Mouse (Mus musculus) thymus, adult 2 months (tissue): ENCODE results near the gene Terb1.

Experiments used
- CTCF ChIP-seq: fragments of 200-500 bp; IDR thresholded peaks from 2 replicates; pipeline ENCODE4 v1.5.1; 2012; ENCODE audit warnings: mild to moderate bottlenecking, control low read depth, low read length, moderate library complexity, borderline replicate concordance; ENCODE audit not compliant: control insufficient read depth, poor library complexity, insufficient read depth; ENCODE audit errors: extremely low read depth
- POLR2A ChIP-seq: fragments of 200-500 bp; IDR thresholded peaks from 2 replicates; pipeline ENCODE4 v1.6.1; 2012; ENCODE audit warnings: mild to moderate bottlenecking, low read length, control low read depth, moderate library complexity; ENCODE audit not compliant: control insufficient read depth, poor library complexity, insufficient read depth; ENCODE audit errors: extremely low read depth

GRCm38 (mm10) chr8:104411468-104411867, 98.2 kb downstream of the Terb1 start:
- TF ChIP-seq POLR2A (no peak), CTCF (no peak)
